Mouse (Mus musculus) cerebral cortex, adult 2 months (tissue): Measurements from ENCODE around the gene Notch1.

Source experiments
- WGBS: fragments of 180-500 bp; shearing (Covaris S2); methylation state at CpG from one replicate; pipeline ENCODE4 v1.1.7; 2018; 5-methylcytosine and 5-hydroxymethylcytosine counted together

The Notch1 gene

DNA sequence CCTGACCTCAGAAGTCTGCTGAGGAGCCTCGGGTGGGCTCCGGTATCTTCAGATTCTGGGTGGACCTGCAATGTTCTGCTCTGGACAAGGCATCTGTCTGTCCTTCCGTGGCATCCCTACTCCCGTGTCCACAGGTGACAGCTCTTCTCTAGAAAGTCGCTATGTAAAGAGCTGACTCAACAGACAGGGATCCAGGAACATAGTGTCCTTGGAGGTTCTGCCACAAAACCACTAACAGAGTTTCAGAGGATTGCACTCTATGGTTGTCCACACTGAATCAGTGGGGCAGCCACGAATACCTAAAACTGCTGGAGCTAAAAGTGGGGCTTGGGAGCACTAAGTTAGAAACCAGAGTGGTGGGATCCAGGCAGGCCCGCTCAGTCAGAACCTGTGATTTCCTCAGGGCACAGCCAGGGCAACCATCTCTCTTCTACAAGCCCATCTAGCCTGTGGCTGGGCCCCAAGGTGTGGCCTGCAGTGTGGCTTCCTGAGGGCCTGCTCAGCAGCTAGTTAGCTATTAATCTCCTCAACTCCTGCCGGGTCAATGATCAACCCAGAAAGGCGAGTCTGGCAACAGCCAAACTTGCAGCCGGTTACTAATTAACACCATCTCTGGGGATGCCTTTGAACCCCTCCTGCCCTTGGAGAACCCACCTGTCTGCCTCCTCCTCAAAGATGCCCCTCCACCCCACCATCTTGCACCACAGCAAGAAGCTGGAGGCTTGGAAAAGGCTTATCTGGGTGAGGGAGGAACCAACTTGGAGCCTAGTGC is 34.6 kb downstream of the Notch1 start:
- 85% methylated on average over 10 of the region's 10 CpGs for WGBS

DNA sequence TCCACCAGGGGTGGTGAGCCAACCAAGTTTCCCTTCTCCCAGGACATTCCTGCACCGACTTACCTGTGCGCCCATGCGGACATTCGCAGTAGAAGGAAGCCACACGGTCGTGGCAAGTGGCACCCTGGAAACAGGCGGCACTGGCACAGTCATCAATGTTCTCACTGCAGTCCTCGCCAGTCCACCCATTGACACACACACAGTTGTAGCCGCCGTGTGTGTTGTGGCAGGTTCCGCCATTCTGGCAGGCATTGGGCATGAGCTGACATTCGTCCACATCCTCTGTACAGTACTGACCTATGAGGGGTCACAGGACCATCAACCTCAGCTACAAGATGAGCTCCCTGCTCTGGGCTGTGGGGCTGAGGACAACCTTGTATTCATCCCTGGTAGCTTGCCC is 35.6 kb downstream of the Notch1 start:
- WGBS, result 87% methylated on average over 12 of the region's 12 CpGs

GRCm38 (mm10) chr2:26478685-26479205 is 37.7 kb downstream of the Notch1 start:
- WGBS, result 63% methylated on average over 2 of the region's 2 CpGs

- 96% methylated on average over 7 of the region's 7 CpGs for WGBS
Measured at GRCm38 (mm10) chr2:26477911-26478310, 38.6 kb downstream of the Notch1 start.

DNA sequence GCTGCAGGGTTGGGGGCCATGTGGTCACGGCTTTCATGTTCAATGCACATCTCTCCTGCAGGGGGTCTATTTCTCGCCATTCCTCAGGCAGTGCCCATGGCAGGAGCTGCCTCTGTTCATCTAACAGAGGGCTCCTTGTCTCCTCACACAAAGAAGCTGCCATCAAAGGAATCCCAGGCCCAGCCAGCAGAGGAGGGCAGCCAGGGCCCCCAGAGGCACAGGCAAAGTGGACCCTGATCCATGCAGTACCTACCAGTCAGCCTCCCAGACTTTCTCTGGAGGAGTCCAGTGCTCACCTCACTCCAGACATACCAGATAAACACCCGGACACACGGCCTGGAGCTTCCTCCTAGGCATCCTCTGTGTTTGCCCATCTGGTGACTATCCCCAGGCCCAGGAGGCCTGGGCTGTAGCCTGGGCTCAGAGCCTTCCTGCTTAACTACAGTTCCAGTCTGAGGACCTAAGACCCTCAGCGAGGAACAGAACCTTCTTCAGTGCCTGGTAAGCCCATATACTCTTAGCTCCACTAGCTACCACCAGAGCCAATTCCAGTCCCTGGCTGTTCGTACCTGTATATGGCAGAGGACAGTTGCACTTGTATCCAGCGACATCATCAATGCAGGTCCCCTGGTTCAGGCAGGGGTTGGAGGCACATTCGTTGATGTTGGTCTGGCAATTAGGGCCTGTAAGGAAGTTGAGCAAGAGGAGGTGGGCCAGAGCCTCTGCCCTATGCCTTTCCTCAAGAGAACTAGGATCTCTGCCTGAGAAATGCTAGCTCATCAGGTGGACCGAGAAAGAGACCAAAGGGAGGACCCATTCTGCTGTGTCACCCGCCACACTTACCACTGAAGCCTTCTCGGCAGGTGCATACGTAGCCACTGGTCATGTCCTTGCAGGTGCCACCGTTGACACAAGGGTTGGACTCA is 40.7 kb downstream of the Notch1 start:
- WGBS, result 68% methylated on average over 13 of the region's 13 CpGs

DNA sequence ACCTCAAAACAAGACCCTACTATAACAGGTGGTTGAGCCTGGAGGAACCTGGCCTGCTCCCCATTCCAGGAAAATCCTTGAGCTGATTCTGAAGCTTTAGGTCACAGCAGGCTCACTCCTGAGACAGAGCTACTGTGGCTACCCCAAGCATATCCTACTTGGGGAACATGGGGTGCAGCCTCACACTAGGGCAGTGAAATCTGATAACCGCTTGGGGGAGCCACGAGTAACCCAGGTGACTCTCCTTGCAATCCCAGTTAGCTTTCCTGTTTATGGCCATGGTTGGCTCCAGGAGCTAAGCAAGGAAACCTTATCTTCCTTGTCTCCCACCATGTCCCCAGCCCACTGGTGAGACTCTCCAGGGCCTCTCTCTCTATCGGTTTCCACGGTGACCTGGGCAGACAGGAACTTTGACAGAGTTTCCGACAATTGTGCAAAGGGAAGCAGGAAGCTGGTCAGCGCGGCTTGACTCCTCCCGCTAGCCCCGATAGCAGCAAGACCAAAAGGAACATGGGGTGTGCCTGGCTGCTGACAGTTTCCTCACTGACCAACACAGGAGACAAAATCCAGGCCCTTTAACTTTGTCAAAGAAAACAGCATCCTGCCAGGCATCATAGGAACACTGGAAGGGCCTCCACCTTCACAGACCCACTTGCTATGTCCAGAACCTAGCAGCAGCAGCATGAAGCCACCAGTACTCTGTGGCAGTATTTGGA is 41.5 kb downstream of the Notch1 start:
- 56% methylated on average over 9 of the region's 9 CpGs for WGBS

DNA sequence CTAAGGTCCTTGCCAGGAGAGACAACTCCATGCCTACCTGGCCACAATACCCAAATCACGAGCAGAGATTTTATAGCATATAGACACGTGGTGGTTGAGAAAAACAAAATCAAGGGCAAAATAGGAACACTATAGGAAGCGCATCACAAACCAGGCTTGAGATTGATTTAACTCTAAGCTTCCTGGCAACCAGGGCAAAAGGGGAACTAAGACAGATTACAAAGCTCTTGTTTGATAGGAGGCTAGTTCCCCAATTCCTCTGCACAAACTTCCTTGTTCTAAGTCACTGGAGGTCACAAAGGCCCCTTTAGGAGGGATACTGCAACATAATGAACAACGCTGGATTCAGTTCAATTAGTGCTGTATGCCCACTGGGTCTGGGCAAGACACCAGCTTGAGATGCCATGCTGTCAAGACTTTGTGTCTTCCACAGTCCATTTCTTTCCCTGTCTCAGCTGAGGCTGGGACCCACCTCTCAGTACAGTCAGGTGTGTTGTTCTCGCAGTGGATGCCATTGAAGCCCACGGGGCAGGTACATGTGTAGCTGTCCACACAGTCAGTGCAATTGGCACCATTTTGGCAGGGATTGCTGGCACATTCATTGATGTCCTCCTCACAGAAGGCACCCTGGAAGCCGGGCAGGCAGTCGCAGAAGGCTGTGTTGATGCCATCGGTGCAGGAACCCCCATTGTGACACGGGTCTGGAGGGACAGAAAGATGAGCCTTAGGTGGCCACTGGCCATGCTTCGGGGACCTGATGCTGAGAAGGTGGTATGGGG is 44.0 kb downstream of the Notch1 start:
- WGBS, result 66% methylated on average over 11 of the region's 11 CpGs

- 84% methylated on average over 6 of the region's 6 CpGs for WGBS
Measured at GRCm38 (mm10) chr2:26471652-26472285, 44.7 kb downstream of the Notch1 start.

- 94% methylated on average over 17 of the region's 17 CpGs for WGBS
Measured at GRCm38 (mm10) chr2:26470967-26471366, 45.5 kb downstream of the Notch1 start.

DNA sequence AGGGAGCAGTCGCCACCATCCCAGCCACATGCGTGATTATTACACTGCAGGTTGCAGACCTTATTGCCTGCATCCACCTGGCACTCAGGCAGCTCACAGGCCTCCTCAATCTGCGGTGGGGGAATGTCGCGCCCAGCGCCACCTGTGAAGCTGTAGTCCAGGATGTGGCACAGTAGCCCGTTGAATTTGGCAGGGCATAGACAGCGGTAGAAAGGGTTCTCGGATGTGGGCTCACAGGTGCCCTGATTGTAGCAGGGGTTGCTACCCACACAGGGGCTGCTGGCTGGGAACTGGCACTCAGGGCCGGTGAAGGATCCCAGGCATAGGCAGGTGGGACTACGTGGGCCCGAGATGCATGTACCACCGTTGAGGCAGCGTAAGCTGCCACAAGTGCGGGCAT is 48.1 kb downstream of the Notch1 start:
- WGBS, result 90% methylated on average over 15 of the region's 15 CpGs

DNA sequence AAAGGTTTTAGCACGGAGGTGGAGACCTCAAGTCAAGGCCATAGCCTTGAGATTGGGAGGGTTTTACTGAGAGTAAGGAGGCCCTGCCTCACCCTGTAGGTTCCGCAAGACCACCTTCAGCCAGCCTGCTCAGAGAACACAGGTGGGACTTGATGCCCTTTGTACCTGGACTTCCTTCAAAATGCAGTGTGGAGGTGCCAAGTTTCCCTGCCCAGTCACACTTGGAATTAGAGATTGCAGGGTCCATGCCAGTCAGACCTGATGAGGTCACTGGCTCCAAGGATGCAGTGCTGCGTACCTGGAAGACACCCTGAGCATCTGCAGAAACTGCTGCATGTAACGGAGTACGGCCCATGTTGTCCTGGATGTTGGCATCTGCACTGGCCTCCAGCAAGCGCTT is 53.1 kb downstream of the Notch1 start:
- WGBS, result 97% methylated on average over 6 of the region's 6 CpGs

DNA sequence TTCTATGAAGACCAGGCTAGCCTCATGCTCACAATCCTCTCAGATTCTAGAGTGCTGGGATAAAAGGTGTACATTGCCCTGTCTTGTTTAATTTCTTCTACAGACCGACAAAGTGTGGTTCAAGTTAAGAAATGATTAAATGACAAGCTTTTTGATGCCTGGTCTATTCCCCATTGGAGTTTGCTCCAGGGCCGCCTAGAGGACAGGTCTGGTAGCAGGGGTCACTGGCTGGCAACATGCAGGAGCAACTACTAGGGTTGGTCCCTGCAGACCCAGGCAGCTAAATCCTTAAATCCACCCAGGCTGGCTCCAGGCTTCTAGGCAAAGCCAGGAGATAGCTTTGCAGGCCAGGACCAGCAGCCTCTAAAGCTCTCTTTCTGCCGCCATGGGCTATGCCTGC is 53.5 kb downstream of the Notch1 start:
- 86% methylated on average over 3 of the region's 3 CpGs for WGBS

DNA sequence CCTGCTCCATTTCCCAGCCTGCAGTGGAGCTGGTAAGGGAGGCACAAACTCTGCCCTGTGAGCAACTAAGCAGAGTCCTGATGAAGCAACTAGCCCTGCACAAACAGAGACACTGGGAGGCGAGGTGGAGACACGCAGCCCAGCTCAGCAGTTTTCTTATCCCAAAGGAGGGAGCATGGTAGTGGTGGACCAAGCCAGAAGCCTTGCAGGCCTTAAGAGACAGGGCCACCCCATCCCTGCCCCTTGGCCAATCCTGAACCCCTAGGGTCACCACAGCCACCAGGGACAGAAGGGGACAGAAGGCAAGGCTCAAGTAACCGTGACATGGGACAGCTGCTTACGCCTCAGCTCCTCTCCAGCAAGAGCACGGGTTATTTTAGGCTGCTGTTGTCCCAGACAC is 54.8 kb downstream of the Notch1 start:
- 90% methylated on average over 5 of the region's 5 CpGs for WGBS

DNA sequence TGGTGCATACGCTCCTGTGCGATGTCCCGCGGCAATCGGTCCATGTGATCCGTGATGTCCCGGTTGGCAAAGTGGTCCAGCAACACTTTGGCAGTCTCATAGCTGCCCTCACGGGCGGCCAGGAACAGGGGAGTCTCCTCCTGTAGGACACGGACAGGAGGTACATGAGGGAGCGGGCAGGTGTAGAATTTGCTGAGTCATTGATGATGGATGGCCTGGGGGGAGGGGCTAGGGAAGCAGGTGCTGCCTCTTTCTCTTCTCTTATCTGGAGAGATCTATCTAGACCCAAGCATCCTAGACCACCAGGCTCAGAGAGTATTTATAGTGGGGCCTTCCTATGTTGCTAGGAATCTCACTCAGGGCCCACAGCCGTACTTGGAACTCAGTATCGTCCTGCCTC is 55.6 kb downstream of the Notch1 start:
- WGBS, result 85% methylated on average over 13 of the region's 13 CpGs

- 68% methylated on average over 16 of the region's 16 CpGs for WGBS
Measured at GRCm38 (mm10) chr2:26460097-26460646, 56.3 kb downstream of the Notch1 start.

GRCm38 (mm10) chr2:26459478-26459877 is 57.0 kb downstream of the Notch1 start:
- WGBS, result 56% methylated on average over 6 of the region's 6 CpGs

- WGBS, result 48% methylated on average over 7 of the region's 7 CpGs
Measured at GRCm38 (mm10) chr2:26458402-26459124, 57.9 kb downstream of the Notch1 start.

DNA sequence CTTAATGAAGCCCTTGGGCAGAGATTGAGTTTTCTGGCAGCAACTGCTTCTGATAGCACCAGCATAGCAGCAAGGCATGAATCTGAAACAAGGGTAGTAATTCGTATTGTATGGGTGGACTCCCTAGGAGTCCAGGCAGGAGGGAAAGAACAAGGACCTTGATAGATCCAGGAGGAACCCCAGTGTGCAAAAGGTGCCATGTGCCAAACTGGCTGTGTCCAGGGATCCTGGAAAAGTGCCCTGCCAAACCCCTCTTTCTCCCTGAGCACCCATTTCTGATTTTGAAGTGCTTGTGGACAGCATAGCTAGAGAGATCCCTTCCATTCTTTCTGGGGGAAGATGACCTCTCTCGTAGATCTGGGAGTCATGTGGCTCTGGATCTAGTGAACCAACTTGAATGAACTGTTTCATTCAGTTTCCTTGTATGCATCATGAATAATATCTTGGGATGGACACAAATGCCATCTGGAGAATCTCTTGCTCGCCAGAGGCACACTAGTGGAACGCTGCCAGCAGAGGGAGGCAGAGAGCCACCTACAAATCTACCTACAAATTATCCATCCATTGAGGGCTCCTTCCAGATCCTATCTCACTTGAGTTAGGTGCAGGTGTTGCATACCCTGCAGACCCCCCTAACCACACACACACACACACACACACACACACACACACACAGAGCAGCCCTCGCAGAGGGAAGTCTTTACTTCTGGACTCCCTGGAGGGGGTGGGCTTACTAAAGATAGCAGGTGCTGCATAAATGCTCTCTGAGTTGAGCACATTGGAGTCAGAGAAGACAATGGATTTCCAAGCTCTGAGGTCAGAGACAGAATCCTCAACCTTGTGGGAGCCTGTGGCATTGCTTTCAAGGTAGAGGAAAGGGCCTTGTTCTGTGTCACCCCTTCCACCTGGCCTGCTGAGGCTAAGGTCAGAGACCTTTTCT is 67.1 kb downstream of the Notch1 start:
- WGBS, result 14% methylated on average over 5 of the region's 5 CpGs

DNA sequence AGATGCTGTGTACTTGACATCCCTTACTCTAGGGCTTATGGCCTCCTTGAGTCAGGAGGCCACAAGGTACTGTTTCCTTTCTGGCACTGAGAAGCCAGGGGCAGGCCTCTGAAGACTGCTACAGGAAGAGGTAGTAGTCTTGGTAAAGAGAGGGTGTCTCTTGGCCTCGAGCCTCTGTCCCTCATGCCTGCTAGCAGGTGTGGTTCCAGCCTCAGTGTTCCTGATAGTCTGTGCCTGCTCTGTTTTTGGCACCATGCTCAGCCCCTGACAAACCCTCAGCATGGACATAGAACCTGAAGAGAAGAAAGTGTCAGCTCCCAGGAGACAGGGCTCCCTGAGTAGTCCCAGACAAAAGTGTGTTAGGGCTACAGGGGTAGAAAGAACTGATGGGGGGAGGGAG is 69.0 kb downstream of the Notch1 start:
- 62% methylated on average over 1 of the region's 1 CpGs for WGBS
